Mouse (Mus musculus): ENCODE results near the gene Zfp513. TPM values are rescaled to one million over a fixed set of nuclear protein-coding genes. Genes with fewer than 3 reads are reported as not detected.
A peak's percentile ranks its signal among the peaks of the same experiment; 100 is the strongest.
"Not testable (repeated sequence)": the region's sequence is repeated elsewhere in the genome, so short reads cannot be mapped to it uniquely, and the experiment has no call there.

Zfp513 gene
- polyA plus RNA-seq, 1 experiment from 2014 or later, result 11.0 TPM

DNA sequence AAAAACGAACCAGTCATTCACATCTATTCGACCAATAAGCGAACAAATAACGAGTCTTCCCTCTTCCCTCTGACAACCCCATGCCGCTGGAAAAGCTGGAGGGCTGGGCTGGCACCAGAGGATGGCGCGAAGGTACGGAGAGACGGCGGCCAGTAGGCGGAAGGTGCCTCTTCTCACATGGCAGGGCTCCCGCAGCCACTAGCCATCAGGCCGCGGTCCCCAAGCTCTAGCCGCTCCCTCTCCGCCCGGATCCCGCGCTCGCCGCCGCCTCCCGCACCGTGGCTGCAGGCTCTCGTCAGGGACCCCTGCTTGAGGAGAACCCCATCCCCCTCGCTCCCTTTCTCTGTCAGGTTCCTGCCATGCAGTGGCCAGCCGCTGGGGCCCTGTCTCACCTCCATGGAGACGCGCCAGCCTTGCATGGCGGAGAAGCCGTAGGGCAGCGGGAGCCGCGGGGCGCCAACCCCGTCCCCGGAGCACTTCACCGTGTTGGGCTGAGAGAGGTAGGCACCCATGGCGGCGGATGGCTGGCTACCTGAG is 17.9 kb upstream of the Zfp513 start:
- WGBS, result under 1% methylated on average over 40 of the region's 40 CpGs

DNA sequence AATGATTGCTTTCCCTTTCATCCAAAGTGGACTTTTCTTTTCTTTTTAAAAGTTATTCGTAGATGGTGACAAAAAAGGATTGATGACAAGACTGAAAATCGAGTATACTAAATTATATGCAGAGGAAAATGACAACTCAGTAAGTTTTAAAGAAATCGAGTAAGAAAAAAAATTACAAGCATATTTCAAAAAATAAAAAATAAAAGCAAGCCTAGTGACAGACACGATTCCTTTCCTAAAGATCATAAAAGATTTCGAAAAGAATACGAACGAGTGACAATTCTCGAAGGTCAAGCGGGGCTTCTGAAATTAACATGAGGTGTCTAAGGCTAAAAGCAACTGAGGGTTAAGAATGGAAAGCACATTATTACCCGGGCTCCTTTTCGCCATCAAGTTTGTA is 17.4 kb upstream of the Zfp513 start:
- Histone ChIP-seq H3K4me2 (replicated peaks) (peak overlapping the region; percentile 76), H3K27me3 (no peaks in the 10 kb centered on the region), H3K4me1 (peaks cover 9% of the 10 kb centered on the region), H3K27ac (peak overlapping the region; percentile 92; the same call in 1 of the 2 replicates), H3K9me3 (no peaks in the 10 kb centered on the region), H3K4me3 (peak overlapping the region; percentile 99), H3K36me3 (no peaks in the 10 kb centered on the region), H3K9ac (peak overlapping the region; percentile 94)
- no peak for ATAC-seq (ENCODE audit: low FRiP score, low read depth)
- under 1% methylated on average over 11 of the region's 11 CpGs for WGBS

More for the DNA sequence above, 17.9 kb upstream of the Zfp513 start:
- Histone ChIP-seq H3K4me2 (replicated peaks) (peak overlapping the region; percentile 76), H3K27ac (peak overlapping the region; percentile 92), H3K4me1 (peaks cover 9% of the 10 kb centered on the region), H3K27me3 (no peaks in the 10 kb centered on the region), H3K9ac (peak overlapping the region; percentile 94), H3K4me3 (peak overlapping the region; percentile 99), H3K36me3 (no peaks in the 10 kb centered on the region), H3K9me3 (no peaks in the 10 kb centered on the region)
- ATAC-seq (ENCODE audit: low FRiP score, low read depth), result peak; percentile 49

GRCm38 (mm10) chr5:31219070-31219469 is 17.0 kb upstream of the Zfp513 start:
- no peaks in the 10 kb centered on the region for H3K36me3 ChIP-seq
- WGBS, result 0% methylated on average over 2 of the region's 2 CpGs

DNA sequence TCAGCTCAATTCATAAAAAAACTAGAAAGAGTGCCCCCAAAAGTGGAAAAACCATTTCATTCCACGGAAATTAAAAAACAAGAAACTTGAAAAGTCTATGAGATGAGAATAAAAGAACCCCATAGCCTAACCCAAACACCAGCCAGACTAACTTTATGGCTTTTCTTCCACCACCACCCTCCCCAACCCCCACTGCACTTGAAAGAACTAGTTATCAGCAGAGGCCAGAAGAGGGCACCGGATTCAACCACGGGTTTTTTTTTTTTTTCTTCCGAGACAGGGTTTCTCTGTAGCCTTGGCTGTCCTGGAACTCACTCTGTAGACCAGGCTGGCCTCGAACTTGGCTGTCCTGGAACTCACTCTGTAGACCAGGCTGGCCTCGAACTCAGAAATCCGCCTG is 16.2 kb upstream of the Zfp513 start:
- H3K4me3 ChIP-seq, result no peak overlapping the region
- no peak overlapping the region for H3K4me2 ChIP-seq (replicated peaks)
- H3K27me3 ChIP-seq, result no peaks in the 10 kb centered on the region
- no peak for ATAC-seq (ENCODE audit: low FRiP score, low read depth)
- no peak overlapping the region for H3K9ac ChIP-seq
- peaks cover 9% of the 10 kb centered on the region for H3K4me1 ChIP-seq
- H3K9me3 ChIP-seq, result no peaks in the 10 kb centered on the region
- no peaks in the 10 kb centered on the region for H3K36me3 ChIP-seq
- 58% methylated on average over 7 of the region's 7 CpGs for WGBS
- no peak overlapping the region for H3K27ac ChIP-seq

More at GRCm38 (mm10) chr5:31219070-31219469, 17.0 kb upstream of the Zfp513 start:
- peak overlapping the region; percentile 76 for H3K4me2 ChIP-seq (replicated peaks)
- ATAC-seq (ENCODE audit: low FRiP score, low read depth), result no peak
- peaks cover 9% of the 10 kb centered on the region for H3K4me1 ChIP-seq
- no peak overlapping the region; the same call in 1 of the 2 replicates for H3K27ac ChIP-seq
- no peak overlapping the region for H3K9ac ChIP-seq
- no peaks in the 10 kb centered on the region for H3K9me3 ChIP-seq
- peak overlapping the region; percentile 99 for H3K4me3 ChIP-seq
- H3K27me3 ChIP-seq, result no peaks in the 10 kb centered on the region

DNA sequence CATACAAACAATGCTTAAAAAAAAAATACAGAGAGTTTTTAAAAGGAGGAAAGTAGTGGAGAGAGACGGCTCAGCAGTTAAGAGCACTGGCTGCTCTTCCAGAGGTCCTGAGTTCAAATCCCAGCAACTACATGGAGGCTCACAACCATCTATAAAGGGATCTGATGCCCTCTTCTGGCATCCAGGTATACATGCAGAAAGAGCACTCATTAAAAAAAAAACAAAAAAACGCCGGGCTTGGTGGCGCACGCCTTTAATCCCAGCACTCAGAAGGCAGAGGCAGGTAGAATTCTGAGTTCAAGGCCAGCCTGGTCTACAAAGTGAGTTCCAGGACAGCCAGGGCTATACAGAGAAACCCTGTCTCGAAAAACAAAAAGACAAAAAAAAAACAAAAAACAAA is 14.5 kb upstream of the Zfp513 start:
- not testable (repeated sequence) for H3K4me2 ChIP-seq (replicated peaks); H3K9me3 ChIP-seq; ATAC-seq (ENCODE audit: low FRiP score, low read depth); H3K4me3 ChIP-seq; H3K27ac ChIP-seq; H3K27me3 ChIP-seq; H3K36me3 ChIP-seq; H3K9ac ChIP-seq; H3K4me1 ChIP-seq
- WGBS, result 90% methylated on average over 6 of the region's 6 CpGs

- ATAC-seq (ENCODE audit: low FRiP score, low read depth), result no peak
- Histone ChIP-seq H3K9ac (no peak overlapping the region), H3K4me1 (peaks cover 23% of the 10 kb centered on the region), H3K27ac (no peak overlapping the region), H3K4me3 (no peak overlapping the region), H3K4me2 (replicated peaks) (no peak overlapping the region), H3K9me3 (peaks cover 6% of the 10 kb centered on the region), H3K27me3 (no peaks in the 10 kb centered on the region), H3K36me3 (peaks cover 71% of the 10 kb centered on the region)
- 92% methylated on average over 6 of the region's 6 CpGs for WGBS
These were observed 2.3 kb upstream of the Zfp513 start for GRCm38 (mm10) chr5:31204421-31204820.

DNA sequence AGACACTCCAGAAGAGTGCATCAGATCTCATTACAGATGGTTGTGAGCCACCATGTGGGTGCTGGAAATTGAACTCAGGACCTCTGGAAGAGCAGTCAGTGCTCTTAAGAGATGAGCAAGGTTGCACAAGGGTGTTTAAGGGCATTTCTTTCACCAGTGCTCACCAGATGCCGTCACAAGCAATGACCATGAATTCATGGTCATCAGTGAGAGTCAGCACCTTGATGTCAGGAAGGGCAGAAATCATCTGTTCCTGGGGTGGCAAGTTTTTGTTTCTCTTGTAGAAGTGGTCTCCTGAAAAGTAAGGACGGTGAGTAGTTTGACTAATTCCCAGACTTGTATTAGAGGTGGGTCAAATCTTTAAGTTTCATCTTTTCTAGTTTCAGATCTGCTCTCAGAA is 1.8 kb upstream of the Zfp513 start:
- Histone ChIP-seq H3K4me2 (replicated peaks) (no peak overlapping the region), H3K27me3 (no peaks in the 10 kb centered on the region), H3K4me3 (no peak overlapping the region), H3K9ac (no peak overlapping the region), H3K9me3 (peaks cover 6% of the 10 kb centered on the region), H3K4me1 (peaks cover 23% of the 10 kb centered on the region), H3K36me3 (peaks cover 77% of the 10 kb centered on the region), H3K27ac (no peak overlapping the region)
- WGBS, result 89% methylated on average over 2 of the region's 2 CpGs
- no peak for ATAC-seq (ENCODE audit: low FRiP score, low read depth)

DNA sequence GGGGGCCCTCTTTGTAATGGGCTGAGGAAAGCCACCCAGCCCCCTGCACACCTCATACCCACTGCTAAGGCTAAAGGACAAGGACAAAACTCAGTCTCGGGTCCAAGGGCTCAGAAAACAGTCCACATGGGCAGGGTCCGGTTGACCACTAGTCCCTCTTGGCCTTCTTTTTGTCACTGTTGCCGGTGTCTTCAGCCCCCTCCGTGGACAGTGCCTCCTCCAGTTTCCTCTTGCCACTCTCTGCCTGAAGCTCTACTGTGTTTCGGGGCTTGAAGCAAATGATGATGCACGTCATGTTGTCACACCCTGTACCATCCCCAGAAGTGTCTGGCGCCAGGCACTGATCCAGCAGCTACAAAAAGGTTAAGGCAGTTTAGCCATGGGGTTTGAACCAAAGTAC is 830 bp upstream of the Zfp513 start:
- no peak for ATAC-seq (ENCODE audit: low FRiP score, low read depth)
- Histone ChIP-seq H3K4me3 (peak overlapping the region; percentile 87), H3K4me1 (peaks cover 23% of the 10 kb centered on the region), H3K36me3 (peaks cover 81% of the 10 kb centered on the region), H3K27ac (peak overlapping the region; percentile 70; the same call in 1 of the 2 replicates), H3K4me2 (replicated peaks) (peak overlapping the region; percentile 75), H3K9me3 (peaks cover 6% of the 10 kb centered on the region), H3K9ac (peak overlapping the region; percentile 71), H3K27me3 (no peaks in the 10 kb centered on the region)
- 88% methylated on average over 7 of the region's 7 CpGs for WGBS

DNA sequence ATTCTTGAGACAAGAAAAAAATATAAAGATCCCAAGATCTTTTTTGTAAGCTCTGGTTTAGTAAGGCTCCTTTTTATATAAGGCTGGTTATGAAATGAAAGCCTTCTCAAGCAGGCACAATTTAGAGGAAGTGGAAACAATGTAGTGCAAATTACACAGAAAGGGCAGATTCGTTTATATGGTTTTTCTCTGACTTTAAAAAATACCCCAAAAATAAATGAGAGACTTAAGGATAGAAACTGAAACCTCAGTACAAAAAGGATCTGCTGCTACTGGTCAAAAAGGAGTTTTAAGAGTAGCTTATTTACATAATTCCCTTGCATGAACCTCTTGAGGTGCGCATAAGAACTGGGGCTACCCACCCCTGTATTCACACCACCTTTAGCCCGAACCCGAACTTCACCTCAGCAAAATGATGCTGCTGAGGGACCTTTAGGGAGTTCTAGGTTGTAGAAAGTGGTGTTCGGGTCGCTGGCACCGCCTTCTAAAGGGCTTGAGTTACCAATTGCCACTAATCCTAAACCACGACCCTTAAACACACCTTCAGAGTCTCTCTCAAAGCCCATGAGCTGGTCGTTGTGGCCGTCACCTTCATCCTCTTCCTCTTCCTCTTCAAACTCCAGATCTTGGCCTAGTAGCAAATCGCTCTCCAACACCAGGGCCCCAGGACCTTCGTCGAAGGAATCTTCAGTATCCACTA is 911 bp downstream of the Zfp513 start:
- Histone ChIP-seq H3K4me3 (peak overlapping the region; percentile 87), H3K27ac (peak overlapping the region; percentile 73), H3K9me3 (peaks cover 6% of the 10 kb centered on the region), H3K27me3 (no peaks in the 10 kb centered on the region), H3K9ac (peak overlapping the region; percentile 91), H3K36me3 (peaks cover 83% of the 10 kb centered on the region), H3K4me1 (peaks cover 23% of the 10 kb centered on the region), H3K4me2 (replicated peaks) (peak overlapping the region; percentile 88)
- 17% methylated on average over 13 of the region's 13 CpGs for WGBS
- no peak for ATAC-seq (ENCODE audit: low FRiP score, low read depth)

DNA sequence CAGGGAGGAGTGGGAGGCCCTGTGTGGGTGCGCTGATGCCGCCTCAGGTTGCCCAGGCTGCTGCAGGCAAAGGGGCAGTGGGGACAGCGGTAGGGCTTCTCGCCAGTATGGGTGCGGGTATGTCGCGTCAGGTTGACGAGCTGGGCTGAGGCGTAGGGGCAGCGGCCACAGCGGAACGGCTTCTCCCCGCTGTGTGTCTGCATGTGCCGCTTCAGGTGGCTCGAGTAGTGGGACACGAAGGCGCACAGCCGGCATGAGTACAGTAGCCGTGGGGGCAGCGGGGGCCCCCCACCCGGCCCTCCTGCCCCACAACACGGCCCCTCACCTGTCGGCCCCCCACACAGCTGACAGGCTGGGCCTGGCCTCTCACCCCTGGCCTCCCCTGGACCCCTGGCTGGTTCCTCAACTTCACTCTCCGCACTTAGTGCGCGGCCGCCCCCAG is 1.8 kb downstream of the Zfp513 start:
- peaks cover 6% of the 10 kb centered on the region for H3K9me3 ChIP-seq
- 88% methylated on average over 27 of the region's 27 CpGs for WGBS
- ATAC-seq (ENCODE audit: low FRiP score, low read depth), result no peak
- peak overlapping the region; percentile 87 for H3K4me3 ChIP-seq
- H3K9ac ChIP-seq, result peak overlapping the region; percentile 27
- H3K36me3 ChIP-seq, result peaks cover 83% of the 10 kb centered on the region
- H3K4me2 ChIP-seq (replicated peaks), result peak overlapping the region; percentile 88
- no peaks in the 10 kb centered on the region for H3K27me3 ChIP-seq
- H3K27ac ChIP-seq, result no peak overlapping the region
- H3K4me1 ChIP-seq, result peaks cover 23% of the 10 kb centered on the region

DNA sequence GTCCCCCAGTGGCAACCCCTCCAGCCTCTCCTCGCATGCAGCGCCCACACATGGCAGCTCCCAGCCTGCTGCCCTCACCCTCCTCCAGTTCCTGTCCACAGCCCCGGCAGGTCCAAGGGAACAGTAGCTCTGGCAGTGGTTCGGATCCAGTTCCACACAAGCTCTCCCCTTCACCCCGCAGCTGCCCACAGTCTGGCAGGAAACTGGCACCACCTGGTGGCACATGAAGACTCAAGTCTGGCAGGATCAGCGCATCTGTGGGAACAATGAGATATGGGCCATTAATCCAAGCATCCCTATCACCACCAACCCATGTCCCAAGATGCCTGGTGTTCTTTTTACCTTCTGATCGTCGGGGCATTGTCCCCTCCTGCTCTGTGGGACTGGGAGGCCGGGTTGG is 2.2 kb downstream of the Zfp513 start:
- H3K4me2 ChIP-seq (replicated peaks), result no peak overlapping the region
- H3K9ac ChIP-seq, result peak overlapping the region; percentile 27
- no peak overlapping the region for H3K27ac ChIP-seq
- H3K4me3 ChIP-seq, result peak overlapping the region; percentile 87
- no peak for ATAC-seq (ENCODE audit: low FRiP score, low read depth)
- 88% methylated on average over 9 of the region's 9 CpGs for WGBS
- H3K4me1 ChIP-seq, result peaks cover 23% of the 10 kb centered on the region
- H3K36me3 ChIP-seq, result peaks cover 83% of the 10 kb centered on the region
- H3K9me3 ChIP-seq, result peaks cover 6% of the 10 kb centered on the region
- no peaks in the 10 kb centered on the region for H3K27me3 ChIP-seq

GRCm38 (mm10) chr5:31199321-31199892 is 2.7 kb downstream of the Zfp513 start:
- Histone ChIP-seq H3K27ac (no peak overlapping the region), H3K36me3 (peaks cover 83% of the 10 kb centered on the region), H3K4me2 (replicated peaks) (no peak overlapping the region), H3K9ac (no peak overlapping the region), H3K4me1 (peaks cover 27% of the 10 kb centered on the region), H3K9me3 (peaks cover 6% of the 10 kb centered on the region), H3K4me3 (no peak overlapping the region), H3K27me3 (no peaks in the 10 kb centered on the region)
- WGBS, result 91% methylated on average over 19 of the region's 19 CpGs
- no peak for ATAC-seq (ENCODE audit: low FRiP score, low read depth)
